Mouse (Mus musculus) embryonic facial prominence, embryonic 13.5 days (tissue): ENCODE measurements around the gene Sox13. TPM values are rescaled to one million over a fixed set of nuclear protein-coding genes. Genes with fewer than 3 reads are reported as not detected.

Source experiments
- ATAC-seq: fragments of 200-750 bp; cut with Nextera tagmentation; 2 replicates; pipeline ENCODE4 v1.8.0; 2017; ENCODE audit warnings: low read depth; ENCODE audit not compliant: insufficient number of reproducible peaks, insufficient read depth, low FRiP score, low TSS enrichment
- H3K27ac ChIP-seq: fragments of 300-500 bp; sonication (generic); 2 replicates; pipeline ENCODE4 v1.5.1; 2015; ENCODE audit warnings: moderate library complexity, mild to moderate bottlenecking, inconsistent platforms
- H3K27me3 ChIP-seq: fragments of 300-500 bp; sonication (generic); 2 replicates; pipeline ENCODE4 v1.6.1; 2015; ENCODE audit warnings: mild to moderate bottlenecking, inconsistent platforms
- H3K36me3 ChIP-seq: fragments of 300-500 bp; sonication (generic); 2 replicates; pipeline ENCODE4 v1.6.1; 2015; ENCODE audit warnings: mild to moderate bottlenecking, inconsistent platforms
- H3K4me1 ChIP-seq: fragments of 300-500 bp; sonication (generic); 2 replicates; pipeline ENCODE4 v1.6.1; 2015; ENCODE audit warnings: inconsistent platforms
- H3K4me2 ChIP-seq: fragments of 300-500 bp; sonication (generic); 2 replicates; pipeline ENCODE4 v1.6.1; 2015; ENCODE audit warnings: moderate library complexity, mild to moderate bottlenecking, inconsistent platforms
- H3K4me3 ChIP-seq: fragments of 300-500 bp; sonication (generic); 2 replicates; pipeline ENCODE4 v1.5.1; 2015; ENCODE audit warnings: mild to moderate bottlenecking, inconsistent platforms
- H3K9ac ChIP-seq: fragments of 300-500 bp; sonication (generic); 2 replicates; pipeline ENCODE4 v1.6.1; 2015; ENCODE audit warnings: mild to moderate bottlenecking, inconsistent platforms
- H3K9me3 ChIP-seq: fragments of 300-500 bp; sonication (generic); 2 replicates; pipeline ENCODE4 v1.6.1; 2016; ENCODE audit warnings: inconsistent platforms
- WGBS: fragments of 180-500 bp; shearing (Covaris S2); methylation state at CpG from one replicate; pipeline ENCODE4 v1.1.7; 2015; ENCODE audit warnings: mixed read lengths; 5-methylcytosine and 5-hydroxymethylcytosine counted together
- polyA plus RNA-seq: library from polyadenylated mRNA; unstranded; fragments of >200 nt; fragmentation: Nextera tagmentation; extraction: Ambion mirVana; gene quantifications from 2 replicates; pipeline ENCODE4 v1.2.1, GENCODE M21; 2015

Gene Sox13
- polyA plus RNA-seq, 1 experiment from 2014 or later, result 5.2 TPM

DNA sequence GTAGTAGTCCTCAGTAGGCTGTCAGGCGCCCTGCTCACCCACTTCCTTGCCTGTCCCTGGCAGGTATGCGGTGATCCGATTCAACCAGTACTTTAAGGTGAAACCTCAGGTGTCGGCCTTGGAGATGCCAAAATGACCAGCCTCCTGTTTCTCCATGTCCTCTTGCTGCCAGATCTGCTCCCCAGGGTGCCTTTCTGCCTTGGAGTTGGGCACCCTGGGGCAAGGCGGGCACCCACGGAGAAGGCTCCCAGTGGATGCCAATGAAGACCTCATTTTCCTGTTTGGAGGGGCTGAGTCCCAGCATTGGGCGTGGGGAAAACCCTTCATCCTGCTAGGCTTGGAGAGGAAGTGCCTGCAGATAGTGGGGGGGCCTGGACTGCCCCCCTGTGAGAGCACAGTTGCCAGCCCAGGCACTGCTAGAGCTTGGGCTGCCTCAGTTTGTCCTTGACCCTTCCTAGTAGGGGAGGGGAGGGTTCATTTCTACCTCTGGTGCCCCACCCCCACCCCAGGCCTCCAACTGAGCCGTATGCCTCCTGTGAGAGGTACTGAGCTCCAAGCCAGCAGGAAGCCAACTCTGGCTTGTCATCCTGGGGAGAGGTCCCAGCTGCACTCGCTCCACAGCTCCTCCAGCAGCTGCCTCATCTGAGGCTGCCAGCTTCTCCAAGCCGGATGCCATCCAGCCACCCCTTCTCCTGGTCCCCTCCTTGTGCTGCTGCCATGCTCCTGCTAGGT, 44.8 kb downstream of the Sox13 start:
- H3K9me3 ChIP-seq, result no peaks in the 10 kb centered on the region
- peaks cover 14% of the 10 kb centered on the region for H3K36me3 ChIP-seq
- no peak overlapping the region for H3K27ac ChIP-seq
- no peak overlapping the region for H3K4me3 ChIP-seq
- H3K9ac ChIP-seq, result no peak overlapping the region
- H3K27me3 ChIP-seq, result no peaks in the 10 kb centered on the region
- no peak; the same call in 1 of the 2 replicates for ATAC-seq
- H3K4me2 ChIP-seq, result no peak overlapping the region
- 66% methylated on average over 10 of the region's 10 CpGs for WGBS
- H3K4me1 ChIP-seq, result peaks cover 4% of the 10 kb centered on the region

DNA sequence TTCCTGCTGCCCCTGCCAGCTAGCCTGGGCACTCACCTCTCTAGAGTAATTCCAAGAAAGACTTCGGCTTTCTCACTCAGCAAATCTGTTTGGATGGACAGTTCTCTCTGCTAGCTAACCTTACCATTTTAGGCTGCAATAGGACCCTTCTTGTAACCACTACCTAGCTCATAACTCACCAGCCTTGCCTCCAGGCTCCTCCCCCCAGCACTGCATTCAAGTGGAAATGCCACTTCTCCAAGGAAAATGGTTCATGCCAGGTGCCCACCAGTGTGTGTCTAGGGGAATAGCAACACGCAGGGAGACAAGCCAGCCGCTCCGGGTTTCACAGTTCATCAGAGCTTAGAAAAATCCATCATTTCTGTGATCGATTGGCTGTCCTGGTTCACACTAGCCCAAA, 46.6 kb downstream of the Sox13 start:
- no peak overlapping the region for H3K4me2 ChIP-seq
- ATAC-seq, result no peak
- peaks cover 4% of the 10 kb centered on the region for H3K4me1 ChIP-seq
- WGBS, result 84% methylated on average over 5 of the region's 5 CpGs
- no peaks in the 10 kb centered on the region for H3K36me3 ChIP-seq
- no peak overlapping the region for H3K9ac ChIP-seq
- no peak overlapping the region for H3K27ac ChIP-seq
- H3K4me3 ChIP-seq, result no peak overlapping the region
- H3K9me3 ChIP-seq, result no peaks in the 10 kb centered on the region
- H3K27me3 ChIP-seq, result no peaks in the 10 kb centered on the region

- Histone ChIP-seq H3K9me3 (no peaks in the 10 kb centered on the region), H3K27me3 (no peaks in the 10 kb centered on the region), H3K9ac (no peak overlapping the region), H3K36me3 (no peaks in the 10 kb centered on the region), H3K4me1 (peaks cover 4% of the 10 kb centered on the region), H3K27ac (no peak overlapping the region), H3K4me2 (no peak overlapping the region), H3K4me3 (no peak overlapping the region)
- WGBS, result 77% methylated on average over 10 of the region's 10 CpGs
- ATAC-seq, result no peak
These were observed 48.4 kb downstream of the Sox13 start for GRCm38 (mm10) chr1:133375696-133376346.

GRCm38 (mm10) chr1:133372113-133372512, 52.1 kb downstream of the Sox13 start:
- 71% methylated on average over 8 of the region's 8 CpGs for WGBS
- Histone ChIP-seq H3K4me2 (no peak overlapping the region), H3K27me3 (no peaks in the 10 kb centered on the region), H3K4me1 (peaks cover 12% of the 10 kb centered on the region), H3K9ac (no peak overlapping the region), H3K36me3 (no peaks in the 10 kb centered on the region), H3K27ac (no peak overlapping the region), H3K9me3 (no peaks in the 10 kb centered on the region), H3K4me3 (no peak overlapping the region)
- no peak for ATAC-seq

DNA sequence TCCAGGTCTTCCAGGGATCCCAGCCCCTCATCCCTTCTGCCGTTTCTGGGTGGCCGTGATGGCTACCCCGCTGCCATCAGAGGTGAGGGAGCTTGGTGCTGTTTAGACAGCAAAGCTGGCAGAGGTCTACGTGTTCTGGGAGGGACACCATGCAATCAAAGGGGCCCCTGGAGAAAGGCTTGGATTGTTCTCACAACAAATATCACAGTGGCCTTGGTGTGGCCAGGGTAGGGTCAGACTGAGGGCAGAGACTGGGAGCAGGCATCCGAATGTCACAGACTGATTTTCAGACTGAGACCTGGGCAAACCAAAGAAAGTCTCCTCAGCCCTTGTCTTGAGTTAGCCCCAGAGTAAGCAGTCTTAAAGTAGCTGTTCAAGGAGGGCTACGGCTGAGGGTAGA, 52.7 kb downstream of the Sox13 start:
- no peak overlapping the region for H3K4me3 ChIP-seq
- no peaks in the 10 kb centered on the region for H3K9me3 ChIP-seq
- H3K9ac ChIP-seq, result no peak overlapping the region
- 0 out of 2 replicates have a peak, but pooled peaks cover 4% of the 10 kb centered on the region for H3K27me3 ChIP-seq
- no peak overlapping the region for H3K4me2 ChIP-seq
- no peaks in the 10 kb centered on the region for H3K36me3 ChIP-seq
- 86% methylated on average over 6 of the region's 6 CpGs for WGBS
- ATAC-seq, result no peak
- peaks cover 15% of the 10 kb centered on the region for H3K4me1 ChIP-seq
- no peak overlapping the region for H3K27ac ChIP-seq

GRCm38 (mm10) chr1:133370352-133370751, 53.8 kb downstream of the Sox13 start:
- Histone ChIP-seq H3K27ac (no peak overlapping the region), H3K9ac (no peak overlapping the region), H3K27me3 (peaks cover 14% of the 10 kb centered on the region), H3K36me3 (no peaks in the 10 kb centered on the region), H3K9me3 (no peaks in the 10 kb centered on the region), H3K4me1 (peaks cover 15% of the 10 kb centered on the region), H3K4me2 (no peak overlapping the region), H3K4me3 (no peak overlapping the region)
- WGBS, result 67% methylated on average over 4 of the region's 4 CpGs
- ATAC-seq, result no peak

GRCm38 (mm10) chr1:133368644-133369043, 55.5 kb downstream of the Sox13 start:
- no peak overlapping the region for H3K4me3 ChIP-seq
- H3K4me2 ChIP-seq, result no peak overlapping the region
- H3K9me3 ChIP-seq, result no peaks in the 10 kb centered on the region
- peaks cover 27% of the 10 kb centered on the region for H3K4me1 ChIP-seq
- ATAC-seq, result no peak
- H3K36me3 ChIP-seq, result no peaks in the 10 kb centered on the region
- 57% methylated on average over 10 of the region's 10 CpGs for WGBS
- no peak overlapping the region for H3K27ac ChIP-seq
- H3K9ac ChIP-seq, result no peak overlapping the region
- peaks cover 31% of the 10 kb centered on the region for H3K27me3 ChIP-seq

DNA sequence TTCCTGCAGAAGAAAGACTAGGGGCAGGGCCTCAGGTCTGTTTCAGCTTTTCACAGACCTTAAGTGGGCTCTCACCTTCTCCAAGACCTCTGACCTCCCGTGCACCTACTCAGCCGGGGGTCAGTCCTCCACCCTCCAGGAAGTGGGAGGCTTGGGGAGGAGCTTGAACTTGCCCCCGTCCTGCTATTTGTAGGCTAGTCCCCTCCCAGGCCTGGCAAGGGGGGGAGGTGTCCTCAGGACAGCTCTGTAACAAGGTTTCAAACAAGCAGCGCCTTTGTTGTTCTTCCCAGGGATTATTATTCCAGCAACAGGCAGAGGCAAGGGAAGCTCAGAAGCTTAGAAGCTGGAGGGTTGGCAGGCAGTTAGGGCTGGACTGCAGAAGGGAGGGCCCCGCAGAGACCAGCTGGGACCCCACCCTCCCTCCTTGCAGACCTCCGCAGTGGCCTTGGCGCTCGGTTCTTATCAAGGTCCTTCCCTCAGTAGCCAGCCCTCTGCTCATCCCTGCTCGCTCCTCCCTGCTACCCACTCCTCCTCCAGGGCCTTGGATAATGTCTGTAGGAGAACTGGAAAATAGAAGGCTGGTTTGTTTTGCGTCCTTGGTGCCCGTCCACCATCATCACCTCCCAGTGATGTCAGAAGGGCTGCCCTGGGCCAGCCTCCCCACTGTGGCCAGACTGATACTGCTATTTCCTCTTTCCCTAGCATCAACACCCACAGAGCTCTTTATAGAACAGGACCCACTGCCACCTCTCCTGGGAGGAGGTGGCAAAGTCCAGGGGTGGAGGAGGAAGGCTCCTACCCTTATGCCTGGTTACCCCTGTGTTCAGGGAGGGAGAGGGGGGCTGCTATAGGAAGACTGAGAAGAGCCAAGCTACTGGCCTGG, 56.3 kb downstream of the Sox13 start:
- Histone ChIP-seq H3K27ac (peak overlapping the region; percentile 29; the same call in 1 of the 2 replicates), H3K4me1 (peaks cover 32% of the 10 kb centered on the region), H3K4me2 (peak overlapping the region; percentile 7), H3K27me3 (peaks cover 39% of the 10 kb centered on the region), H3K9me3 (no peaks in the 10 kb centered on the region), H3K4me3 (no peak overlapping the region), H3K9ac (peak overlapping the region; percentile 52), H3K36me3 (no peaks in the 10 kb centered on the region)
- ATAC-seq, result no peak
- WGBS, result 16% methylated on average over 11 of the region's 11 CpGs

DNA sequence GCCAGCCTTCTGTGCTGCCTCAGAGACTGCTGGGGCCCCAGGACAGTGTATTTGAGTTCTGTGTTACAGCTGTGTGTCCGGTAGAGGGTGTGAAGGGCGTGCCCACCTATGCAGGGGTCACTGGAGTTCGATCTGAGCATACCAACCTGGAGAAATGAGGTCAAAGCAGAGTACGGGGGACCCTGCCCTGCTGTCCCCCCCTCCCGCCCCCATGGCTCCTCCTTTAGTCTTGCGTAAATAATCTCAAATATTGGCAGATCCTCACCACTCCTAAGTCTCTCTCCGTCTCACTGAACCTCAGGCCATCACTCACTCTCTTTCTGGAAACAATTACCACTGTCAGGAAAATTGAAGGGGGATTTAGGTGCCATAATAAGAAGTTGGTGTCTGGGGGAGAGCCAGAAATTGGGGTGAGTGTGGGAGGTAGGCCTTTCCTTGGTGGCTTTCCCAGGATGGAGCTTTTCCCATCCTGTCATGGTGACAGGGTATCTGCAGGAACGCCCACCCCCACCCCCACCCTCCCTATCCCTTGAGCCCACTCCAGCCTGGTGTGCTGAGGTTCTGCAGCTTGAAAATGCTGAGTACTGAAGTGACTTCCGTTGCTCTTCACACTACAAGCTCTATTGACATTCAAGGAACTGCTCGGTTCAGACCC, 57.1 kb downstream of the Sox13 start:
- H3K4me3 ChIP-seq, result no peak overlapping the region
- 34% methylated on average over 10 of the region's 10 CpGs for WGBS
- peaks cover 32% of the 10 kb centered on the region for H3K4me1 ChIP-seq
- ATAC-seq, result no peak
- H3K27ac ChIP-seq, result 0 out of 2 replicates have a peak overlapping the region, but pooled peaks have one; percentile 29
- peak overlapping the region; percentile 7; the same call in 1 of the 2 replicates for H3K4me2 ChIP-seq
- H3K9ac ChIP-seq, result no peak overlapping the region
- H3K36me3 ChIP-seq, result no peaks in the 10 kb centered on the region
- no peaks in the 10 kb centered on the region for H3K9me3 ChIP-seq
- peaks cover 45% of the 10 kb centered on the region for H3K27me3 ChIP-seq

GRCm38 (mm10) chr1:133364890-133365289, 59.3 kb downstream of the Sox13 start:
- H3K27me3 ChIP-seq, result peaks cover 45% of the 10 kb centered on the region

GRCm38 (mm10) chr1:133364022-133364630, 60.1 kb downstream of the Sox13 start:
- WGBS, result 3% methylated on average over 27 of the region's 27 CpGs
- H3K27ac ChIP-seq, result no peak overlapping the region
- ATAC-seq, result 0 out of 2 replicates have a peak, but pooled peaks have one; percentile 1

More at GRCm38 (mm10) chr1:133364890-133365289, 59.3 kb downstream of the Sox13 start:
- Histone ChIP-seq H3K9ac (no peak overlapping the region), H3K4me1 (peaks cover 32% of the 10 kb centered on the region), H3K36me3 (no peaks in the 10 kb centered on the region), H3K4me2 (no peak overlapping the region), H3K9me3 (no peaks in the 10 kb centered on the region), H3K27ac (no peak overlapping the region), H3K4me3 (no peak overlapping the region)
- ATAC-seq, result no peak
- 27% methylated on average over 2 of the region's 2 CpGs for WGBS

More at GRCm38 (mm10) chr1:133364022-133364630, 60.1 kb downstream of the Sox13 start:
- Histone ChIP-seq H3K4me1 (peaks cover 32% of the 10 kb centered on the region), H3K4me3 (peak overlapping the region; percentile 61), H3K4me2 (peak overlapping the region; percentile 98), H3K27me3 (peaks cover 46% of the 10 kb centered on the region), H3K9ac (peak overlapping the region; percentile 74), H3K36me3 (no peaks in the 10 kb centered on the region), H3K9me3 (no peaks in the 10 kb centered on the region)
